Mouse (Mus musculus) heart, adult 2 months (tissue): ENCODE measurements around the gene Mrps35.

Experiments used
- CTCF ChIP-seq: fragments of 200-600 bp; IDR thresholded peaks from 2 replicates; pipeline ENCODE4 v1.8.1; 2022; ENCODE audit warnings: antibody characterized with exemption, mild to moderate bottlenecking, moderate library complexity
- EP300 ChIP-seq: fragments of 200-500 bp; IDR thresholded peaks from 2 replicates; pipeline ENCODE4 v1.6.1; 2011; ENCODE audit warnings: low read depth, low read length, control low read depth; ENCODE audit not compliant: insufficient read depth
- POLR2A ChIP-seq: fragments of 200-500 bp; IDR thresholded peaks from 2 replicates; pipeline ENCODE4 v1.6.1; 2011; ENCODE audit warnings: mild to moderate bottlenecking, low read depth, low read length, control low read depth; ENCODE audit not compliant: insufficient read depth

DNA sequence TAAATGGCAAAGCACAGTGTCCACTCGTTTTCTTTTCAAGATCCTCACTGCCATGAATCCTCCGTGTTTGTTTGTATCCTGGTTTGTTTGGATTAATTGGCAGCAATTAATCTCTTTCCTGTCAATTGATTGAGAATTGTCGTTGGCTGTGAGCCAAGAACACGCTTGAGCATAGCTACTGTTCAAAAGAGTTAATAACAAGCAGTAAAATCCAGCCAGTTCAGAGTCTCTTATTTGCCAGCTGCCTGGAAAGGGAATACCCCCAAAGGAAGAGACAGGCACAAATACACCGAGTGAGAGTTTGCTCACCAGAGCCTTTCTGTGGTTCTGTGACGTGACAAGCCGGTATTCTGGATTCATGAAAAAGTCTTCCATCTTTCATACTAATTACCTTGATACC is 19.5 kb downstream of the Mrps35 start:
- TF ChIP-seq EP300 (no peak), CTCF (no peak), POLR2A (no peak)
